Mouse (Mus musculus) CD4-positive, CD25-positive, alpha-beta regulatory T cell, adult 2 months (primary cell): Measurements from ENCODE around the gene Olfr1428.
"Not testable (repeated sequence)": the region's sequence is repeated elsewhere in the genome, so short reads cannot be mapped to it uniquely, and the experiment has no call there.

Experiments used
- DNase-seq: peaks from one replicate; pipeline ENCODE4 v3.0.0-alpha.2; 2012; ENCODE audit warnings: low read depth, low spot score

Gene Olfr1428

DNA sequence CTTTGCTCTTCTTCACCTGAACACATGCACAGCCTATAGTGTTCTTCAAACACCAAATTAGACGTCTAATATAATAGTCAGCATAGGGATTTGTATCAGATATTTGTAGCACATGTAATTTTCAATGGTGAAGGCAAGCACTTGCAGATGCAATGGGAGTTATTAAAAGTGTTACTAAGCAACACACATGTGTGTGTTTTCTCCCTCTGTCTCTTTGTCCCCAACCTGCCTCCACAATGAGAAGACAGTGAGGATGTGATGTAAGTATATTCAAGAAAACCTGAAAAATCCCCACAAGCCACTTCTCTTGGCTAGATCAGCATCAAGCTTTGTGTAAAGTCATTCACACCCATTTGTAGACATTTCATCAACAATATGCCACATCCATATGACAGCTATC lies at the start of gene Olfr1428:
Olfr1428 (minus strand) TSS at position 101 of the 400 bp plus-strand sequence.
- DNase-seq, result no peak

DNA sequence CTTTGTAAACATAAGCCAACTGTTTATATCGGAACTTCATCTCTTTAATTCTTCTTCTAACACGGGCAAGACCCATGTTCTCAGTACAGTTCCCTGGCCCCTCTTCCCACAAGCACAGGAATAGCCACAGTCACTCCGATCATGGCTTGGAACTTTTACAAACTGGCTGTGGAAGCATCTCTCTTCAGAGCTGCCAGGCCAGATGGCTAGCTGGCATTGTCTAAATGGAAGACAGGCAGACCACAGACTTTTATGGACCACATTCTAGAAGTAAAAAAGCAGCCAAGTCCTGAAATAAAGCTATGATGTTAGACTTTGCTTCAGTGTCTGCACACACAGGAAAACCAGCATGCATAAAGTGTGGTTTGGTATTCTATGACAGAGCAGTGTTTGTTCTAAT lies 29.8 kb upstream of the Olfr1428 start:
- no peak for DNase-seq

DNA sequence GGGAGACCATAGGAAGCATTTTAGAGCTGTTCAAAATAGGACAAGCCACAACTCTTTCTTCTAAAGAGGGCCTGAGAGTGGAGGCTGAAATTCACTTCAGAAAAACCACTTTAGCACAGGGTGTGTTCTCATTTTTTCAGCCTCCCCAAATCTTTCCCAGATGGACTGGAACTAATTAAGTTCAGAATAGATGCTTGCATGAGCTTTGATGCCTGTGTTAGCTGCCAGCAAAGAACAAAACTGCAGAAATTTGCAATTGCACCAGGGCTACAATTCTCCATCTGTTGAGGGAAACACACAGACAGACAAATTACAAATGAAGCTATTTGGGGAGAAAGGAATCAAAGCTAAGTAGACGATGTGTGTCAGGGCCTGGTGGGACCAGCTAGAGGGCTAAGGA lies 27.7 kb upstream of the Olfr1428 start:
- no peak for DNase-seq

DNA sequence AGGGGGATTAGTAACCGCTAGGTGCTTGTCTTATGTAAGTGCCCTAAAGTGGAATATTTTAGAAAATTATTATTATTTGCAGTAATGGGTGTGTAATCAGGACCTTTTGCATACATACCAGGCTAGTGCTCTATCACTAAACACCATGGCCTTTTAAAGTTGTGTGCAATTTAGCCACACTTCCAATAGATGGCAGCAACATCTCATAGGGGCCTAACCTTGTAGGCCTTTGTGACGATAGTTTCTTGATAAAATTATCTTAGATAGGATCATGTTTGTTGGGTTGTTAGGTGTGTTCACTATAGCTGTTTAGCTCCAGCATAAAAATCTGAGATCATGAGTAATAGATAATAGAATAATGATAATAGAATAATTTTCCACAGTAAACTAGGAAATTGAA lies 18.6 kb upstream of the Olfr1428 start:
- peak; percentile 35 for DNase-seq

DNA sequence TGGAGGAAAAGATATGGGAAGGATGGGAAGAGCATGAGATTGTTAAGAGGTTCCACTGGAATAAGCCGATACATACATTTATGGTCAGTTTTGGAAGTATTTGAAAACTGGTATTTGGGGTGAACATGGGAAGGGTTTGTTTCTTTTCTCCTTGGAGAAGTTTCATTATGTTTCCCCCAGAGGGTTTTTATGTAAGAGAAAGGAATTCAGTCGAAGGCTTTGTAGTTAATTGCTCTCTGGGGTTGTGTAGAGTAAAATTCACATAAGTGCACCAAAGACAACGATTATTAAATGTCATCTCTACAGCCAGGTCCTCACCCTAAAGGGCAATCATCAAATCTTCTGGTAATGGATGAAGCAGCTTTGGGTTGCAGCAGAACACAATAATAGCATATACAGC lies 7.4 kb upstream of the Olfr1428 start, which contains the start of gene Olfr76:
Olfr76 (minus strand) TSS at position 101 of the 400 bp plus-strand sequence.
- DNase-seq, result no peak

DNA sequence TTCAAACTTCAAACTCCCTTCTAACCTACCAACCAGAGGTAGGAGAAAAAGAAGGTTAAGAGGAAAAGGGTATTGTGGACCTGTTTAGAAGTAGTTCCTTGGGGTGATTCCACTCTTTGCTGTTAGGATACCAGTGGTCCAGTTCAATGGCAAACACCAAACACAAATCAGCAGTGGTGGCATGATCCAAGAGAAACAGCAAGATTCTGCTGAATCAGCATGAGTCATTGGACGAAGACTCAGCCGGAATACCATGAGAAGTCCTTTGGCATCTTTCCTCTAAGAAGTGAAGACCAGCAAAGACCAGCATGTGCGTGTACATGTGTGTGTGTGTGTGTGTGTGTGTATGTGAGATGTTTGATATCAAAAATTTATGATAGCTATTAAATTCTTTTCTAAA lies 767 bp upstream of the Olfr1428 start:
- no peak for DNase-seq

DNA sequence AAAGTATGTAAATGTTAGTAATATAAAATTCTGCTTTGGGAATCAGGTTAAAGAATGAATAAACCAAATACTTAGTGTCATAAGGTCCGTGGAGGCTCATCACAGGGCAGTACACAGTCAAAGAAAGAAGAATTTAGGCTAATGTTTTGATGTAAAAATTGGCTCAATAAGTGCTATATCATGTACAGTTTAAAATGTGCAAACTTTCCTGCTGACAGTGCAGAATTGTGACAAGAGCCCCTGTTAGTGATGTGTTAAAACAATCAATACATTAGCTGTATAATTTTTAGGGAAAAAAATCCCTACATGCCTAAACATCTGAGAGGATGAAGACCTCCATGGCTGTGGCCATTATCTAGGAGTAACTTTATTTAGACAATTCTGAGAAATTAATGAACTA lies 1.9 kb downstream of the Olfr1428 start:
- no peak for DNase-seq

DNA sequence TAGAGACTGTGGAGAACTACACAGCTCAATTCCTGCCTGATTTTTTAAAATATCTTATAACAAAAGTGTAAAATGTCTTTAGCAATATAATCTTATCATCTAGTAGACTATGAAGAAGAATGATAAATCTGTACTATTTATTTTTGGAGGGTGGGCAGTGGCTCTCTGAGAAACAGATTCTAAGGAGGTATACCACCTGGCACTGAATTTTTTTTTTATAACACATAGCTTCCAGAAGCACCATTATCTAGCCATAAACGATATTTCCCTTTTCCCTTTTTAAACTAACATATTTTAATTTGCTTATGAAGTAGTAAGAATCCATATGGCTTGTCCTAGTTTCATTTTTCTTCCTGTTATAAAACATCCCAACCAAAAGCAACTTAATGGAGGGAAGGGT lies 11.2 kb downstream of the Olfr1428 start:
- no peak for DNase-seq

DNA sequence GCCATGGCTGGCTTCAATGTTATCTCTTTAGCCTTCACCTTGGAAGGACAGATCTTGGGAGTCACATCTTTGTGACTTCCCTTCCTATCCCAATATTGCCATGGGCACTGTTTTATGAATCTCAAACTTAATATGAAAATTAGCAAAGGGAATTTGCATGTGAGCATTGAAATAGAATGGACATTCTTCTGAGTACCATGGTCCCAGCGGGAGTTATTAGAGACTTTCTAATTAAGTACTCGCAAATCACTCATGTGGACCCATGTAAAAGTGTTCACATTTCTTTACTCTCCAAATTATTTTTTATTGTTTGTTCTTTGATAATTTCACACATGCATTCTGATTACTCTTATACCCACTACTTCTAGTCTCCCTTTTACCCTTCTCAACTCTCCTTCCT lies 12.5 kb downstream of the Olfr1428 start, which contains the start of gene Olfr1427:
Olfr1427 (minus strand) TSS at position 101 of the 400 bp plus-strand sequence.
- no peak for DNase-seq

DNA sequence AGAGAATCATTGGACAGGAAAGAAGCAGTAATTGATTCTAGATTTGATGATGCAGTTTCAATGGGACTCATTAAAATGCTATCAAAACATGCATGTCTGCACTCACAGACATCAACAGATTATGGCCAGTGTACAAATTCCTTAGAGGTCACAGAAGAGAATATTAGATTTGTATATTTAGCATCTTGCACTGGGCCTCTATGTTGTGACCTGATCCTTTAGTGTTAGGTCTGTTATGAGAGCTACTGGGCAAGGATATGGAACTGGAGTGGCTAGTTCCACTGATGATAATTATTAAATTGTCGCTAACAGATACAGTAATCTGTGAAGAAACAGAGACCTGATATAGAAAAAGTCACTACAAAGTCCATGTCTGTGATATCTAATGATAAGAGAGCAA lies 23.8 kb downstream of the Olfr1428 start, which contains the start of gene Olfr1426:
Olfr1426 (minus strand) TSS at position 101 of the 400 bp plus-strand sequence.
- DNase-seq, result no peak

DNA sequence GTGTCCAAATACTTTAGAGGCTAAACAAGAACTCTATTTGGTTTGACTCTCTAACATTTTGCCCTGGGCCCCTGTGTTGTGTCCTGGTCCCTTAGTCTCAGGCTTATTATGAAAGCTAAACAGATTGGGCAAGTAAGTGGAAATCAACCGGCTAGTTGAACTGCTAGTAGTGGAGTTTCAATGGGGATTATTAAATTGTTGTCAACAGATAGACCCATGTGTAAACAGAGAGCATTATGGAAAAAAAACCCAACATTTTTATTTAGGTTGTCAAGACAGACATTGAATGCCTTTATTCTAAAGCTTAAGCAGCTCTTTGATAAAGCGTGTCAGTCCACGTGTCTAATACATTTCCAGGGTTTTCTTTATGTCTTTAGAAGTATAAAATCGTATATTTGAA lies 38.1 kb downstream of the Olfr1428 start, which contains the start of gene Olfr1425:
Olfr1425 (minus strand) TSS at position 101 of the 400 bp plus-strand sequence.
- not testable (repeated sequence) for DNase-seq

DNA sequence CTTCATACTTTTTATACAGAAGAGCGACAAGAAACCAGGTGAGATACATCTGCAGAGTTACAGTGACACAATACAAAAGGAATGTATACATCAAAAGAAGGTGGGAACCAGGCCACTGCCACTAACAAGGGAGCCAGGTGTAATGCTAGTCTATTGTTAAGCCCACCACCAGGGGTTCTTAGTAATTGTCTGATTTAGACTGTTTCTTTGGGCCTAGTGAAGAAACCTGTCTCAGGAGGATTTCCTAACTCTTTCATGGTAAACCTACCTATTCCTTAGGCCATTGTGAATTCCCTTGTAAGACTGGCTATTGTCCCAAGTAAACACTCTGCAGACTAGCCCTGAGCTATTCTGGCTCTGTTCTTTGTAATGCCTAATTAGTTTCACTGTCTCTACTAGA lies 46.2 kb downstream of the Olfr1428 start:
- not testable (repeated sequence) for DNase-seq

DNA sequence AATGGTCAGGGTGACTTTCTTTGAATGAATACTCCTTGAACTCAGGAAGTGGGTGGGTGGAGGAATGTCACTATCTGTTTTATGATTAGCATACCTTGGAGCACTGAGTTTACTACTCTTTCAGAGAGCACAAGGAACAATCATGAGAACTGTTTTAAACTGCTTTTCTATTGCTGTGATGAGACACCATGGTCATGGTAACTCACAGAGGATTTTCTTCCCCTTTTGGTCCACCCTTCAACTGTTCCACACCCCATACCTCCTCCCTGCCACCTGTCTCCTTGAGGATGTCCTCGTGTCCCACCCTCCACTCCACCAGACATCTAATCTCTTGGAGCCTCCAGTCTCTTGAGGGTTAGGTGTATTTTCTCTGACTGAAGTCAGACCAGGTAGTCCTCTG lies 47.9 kb downstream of the Olfr1428 start:
- DNase-seq, result not testable (repeated sequence)

DNA sequence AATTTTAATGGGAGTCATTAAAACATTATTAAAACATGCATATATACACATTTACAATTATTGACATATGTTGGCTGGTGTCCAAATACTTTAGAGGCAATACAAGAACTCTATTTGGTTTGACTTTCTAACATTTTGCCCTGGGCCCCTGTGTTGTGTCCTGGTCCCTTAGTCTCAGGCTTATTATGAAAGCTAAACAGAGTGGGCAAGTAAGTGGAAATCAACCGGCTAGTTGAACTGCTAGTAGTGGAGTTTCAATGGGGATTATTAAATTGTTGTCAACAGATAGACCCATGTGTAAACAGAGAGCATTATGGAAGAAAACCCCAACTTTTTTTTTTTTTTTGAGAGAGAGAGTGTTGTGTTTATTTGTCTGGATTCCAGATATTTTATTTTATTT lies 53.1 kb downstream of the Olfr1428 start, which contains the start of gene Olfr1424:
Olfr1424 (minus strand) TSS at position 101 of the 400 bp plus-strand sequence.
- DNase-seq, result not testable (repeated sequence)
